In the genomic region with DNA sequence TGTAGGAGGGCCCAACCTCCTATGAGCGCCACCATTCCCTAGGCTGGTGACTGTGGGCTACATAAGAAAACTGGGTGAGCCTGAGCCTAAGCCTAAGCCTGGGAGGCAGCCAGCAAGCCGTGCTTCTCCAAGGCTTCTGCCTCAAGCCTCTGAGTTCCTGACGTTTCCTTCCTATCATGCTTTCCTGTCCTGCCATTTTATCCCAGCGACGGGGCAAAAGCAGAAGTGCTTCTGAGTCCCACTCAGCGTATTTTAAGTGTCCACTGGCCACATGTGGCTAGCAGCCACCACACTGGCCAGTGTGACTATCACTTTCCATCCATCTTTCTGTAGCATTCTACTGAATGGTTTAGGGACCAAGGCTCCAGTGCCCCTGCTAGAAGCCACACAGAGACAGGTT, we compare ENCODE assay signal across 25 mouse cellular contexts.
DNase-seq lines count a peak whose midpoint lies in the region; ATAC-seq lines count a peak whose summit lies in the region.
"Had no signal": no experiment of that assay in that cellular context is flagged by ENCODE, and none has a peak within 500 bp of the region (broad histone marks: within the 10 kb centered on the region; RNA-seq: fewer than 3 reads in every experiment).

No protein-coding gene starts in this region.

- DNase-seq in layer of hippocampus, adult 9-11 months: peak; percentile 53
- no peak for DNase-seq in layer of hippocampus, postnatal 36 days
- DNase-seq in frontal cortex, postnatal 10 days (ENCODE audit: low spot score in 2 of 2): no peak
- no peak for DNase-seq in embryo, embryonic 10 days (ENCODE audit: low spot score)
- DNase-seq in lung, postnatal 4 days: no peak
- DNase-seq: adrenal gland, adult 2 months; cerebellum, adult 11-12 months; cerebellum, adult 9-11 months; gastrocnemius, postnatal 14 days; heart, postnatal 4 days; kidney, adult 11 months; kidney, postnatal 14 days; lung, embryonic 14.5 days had no signal

- no peaks in the 10 kb centered on the region for H3K36me3 ChIP-seq in embryonic facial prominence, embryonic 15.5 days
- H3K36me3 ChIP-seq: liver, embryonic 15.5 days; midbrain, embryonic 10.5 days; midbrain, embryonic 15.5 days; neural tube, embryonic 15.5 days had no signal

- ATAC-seq in embryonic facial prominence, embryonic 15.5 days (ENCODE audit: insufficient number of reproducible peaks, low FRiP score, low TSS enrichment, low read depth): no peak
- peak; percentile 36 for ATAC-seq in megakaryocyte, adult 5-6 weeks (ENCODE audit: poor library complexity, severe bottlenecking)
- ATAC-seq: forebrain, embryonic 16.5 days; midbrain, embryonic 15.5 days had no signal

- H3K9me3 ChIP-seq in embryonic facial prominence, embryonic 15.5 days (replicated peaks): no peaks in the 10 kb centered on the region
- H3K9me3 ChIP-seq: heart, embryonic 12.5 days; limb, embryonic 12.5 days; liver, embryonic 15.5 days; midbrain, embryonic 10.5 days; midbrain, embryonic 15.5 days; neural tube, embryonic 15.5 days had no signal

- no peak overlapping the region for H3K9ac ChIP-seq in embryonic facial prominence, embryonic 15.5 days
- H3K9ac ChIP-seq: heart, embryonic 12.5 days; hindbrain, embryonic 14.5 days; limb, embryonic 12.5 days; liver, embryonic 15.5 days; lung, embryonic 14.5 days; midbrain, embryonic 15.5 days; neural tube, embryonic 15.5 days had no signal

- H3K4me3 ChIP-seq in brown adipose tissue, adult 24 weeks (ENCODE audit: insufficient read depth, low read depth, low read length): no peak overlapping the region
- H3K4me3 ChIP-seq in embryonic facial prominence, embryonic 15.5 days (replicated peaks): no peak overlapping the region
- H3K4me3 ChIP-seq: erythroblast, embryonic 14.5 days; heart, embryonic 12.5 days; limb, embryonic 12.5 days; liver, embryonic 15.5 days; midbrain, embryonic 10.5 days; midbrain, embryonic 15.5 days; neural tube, embryonic 15.5 days had no signal

- WGBS in embryonic facial prominence, embryonic 15.5 days: 93% methylated on average over 6 of the region's 6 CpGs

- no peak overlapping the region for H3K4me2 ChIP-seq in embryonic facial prominence, embryonic 15.5 days (replicated peaks)
- H3K4me2 ChIP-seq: heart, embryonic 12.5 days; hindbrain, embryonic 14.5 days; limb, embryonic 12.5 days; liver, embryonic 15.5 days; lung, embryonic 14.5 days; midbrain, embryonic 15.5 days; neural tube, embryonic 15.5 days had no signal

- H3K27ac ChIP-seq in brown adipose tissue, adult 24 weeks (replicated peaks; ENCODE audit: low read depth, low read length): peak overlapping the region; percentile 70
- 0 out of 2 replicates have a peak overlapping the region, but pooled peaks have one; percentile 7 for H3K27ac ChIP-seq in embryonic facial prominence, embryonic 15.5 days (replicated peaks)
- H3K27ac ChIP-seq: hindbrain, embryonic 14.5 days; limb, embryonic 12.5 days; liver, embryonic 15.5 days; midbrain, embryonic 10.5 days; midbrain, embryonic 15.5 days; neural tube, embryonic 15.5 days had no signal

- no peaks in the 10 kb centered on the region for H3K4me1 ChIP-seq in brown adipose tissue, adult 24 weeks (ENCODE audit: control insufficient read depth, insufficient read depth, insufficient read length, low read length)
- peaks cover 23% of the 10 kb centered on the region for H3K4me1 ChIP-seq in embryonic facial prominence, embryonic 15.5 days
- H3K4me1 ChIP-seq: midbrain, embryonic 15.5 days had no signal

- H3K27me3 ChIP-seq in embryonic facial prominence, embryonic 15.5 days: no peaks in the 10 kb centered on the region
- H3K27me3 ChIP-seq: midbrain, embryonic 15.5 days; neural tube, embryonic 15.5 days had no signal
